Mouse (Mus musculus) mature B cell (primary cell): ENCODE data around the gene Abi2.
"Not testable (repeated sequence)": the region's sequence is repeated elsewhere in the genome, so short reads cannot be mapped to it uniquely, and the experiment has no call there.

ENCODE experiments used
- in situ Hi-C: fragments of 300-500 bp; cut with MboI; formaldehyde crosslinking; loops from 2 replicates; pipeline ENCODE4 v1.14.3; 2019

The Abi2 gene

DNA sequence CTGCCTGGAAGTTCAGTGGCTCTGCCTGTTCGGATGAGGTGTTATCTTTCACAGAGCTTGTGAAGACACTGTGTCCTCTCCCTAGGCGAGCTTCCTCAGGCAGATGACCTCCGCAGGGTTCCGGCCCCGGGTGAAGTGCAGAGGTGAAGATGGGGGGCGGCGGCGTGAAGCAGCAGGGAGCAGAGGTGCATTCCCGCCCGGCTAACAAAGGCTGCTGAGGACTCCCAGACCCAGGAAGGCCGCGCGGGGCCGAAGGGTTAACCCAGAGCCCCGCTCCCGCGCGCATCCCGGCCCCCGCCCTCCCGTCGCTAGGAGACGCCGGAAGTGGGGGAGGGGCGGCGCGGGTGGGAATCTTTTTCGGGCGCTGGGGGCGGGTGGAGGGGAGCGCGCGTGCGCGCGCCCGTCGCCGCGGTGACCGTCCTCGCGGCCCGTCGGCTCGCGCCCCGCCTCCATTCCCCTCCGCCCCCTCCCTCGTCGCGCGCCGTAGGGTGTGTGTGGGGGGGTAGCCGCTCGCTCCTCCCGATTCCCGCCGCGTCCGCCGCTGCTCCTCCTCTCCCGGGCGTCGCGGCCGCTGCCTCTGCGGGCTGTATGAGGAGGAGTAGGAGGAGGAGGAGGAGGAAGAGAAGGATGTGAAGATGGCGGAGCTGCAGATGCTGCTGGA is at the start of gene Abi2:
TSS of gene Abi2 (plus strand) at position 452 of the 661 bp plus-strand sequence.
- in situ Hi-C loops: no loop called here

- in situ Hi-C loops: no loop called here
Measured at GRCm38 (mm10) chr1:60361626-60362025, 47.8 kb upstream of the Abi2 start.

DNA sequence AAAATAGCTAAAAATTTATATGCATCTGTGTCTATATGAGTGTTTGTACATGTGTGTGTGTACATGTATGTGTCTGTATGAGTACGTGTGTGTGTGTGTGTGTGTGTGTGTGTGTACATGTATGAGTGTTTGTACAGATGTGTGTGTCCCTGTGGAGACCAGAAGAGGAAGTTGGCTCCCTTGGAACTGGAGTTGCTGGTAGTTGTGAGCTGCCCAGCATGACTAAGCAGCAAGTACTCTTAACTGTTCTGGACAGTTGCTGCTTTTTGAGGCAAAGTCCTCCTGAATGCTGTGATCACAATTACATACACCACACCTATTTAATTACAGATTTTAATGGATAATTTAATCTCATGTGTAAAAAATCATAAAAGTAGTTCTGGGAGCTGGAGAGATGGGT is 32.9 kb upstream of the Abi2 start:
- in situ Hi-C loops: no loop called here

DNA sequence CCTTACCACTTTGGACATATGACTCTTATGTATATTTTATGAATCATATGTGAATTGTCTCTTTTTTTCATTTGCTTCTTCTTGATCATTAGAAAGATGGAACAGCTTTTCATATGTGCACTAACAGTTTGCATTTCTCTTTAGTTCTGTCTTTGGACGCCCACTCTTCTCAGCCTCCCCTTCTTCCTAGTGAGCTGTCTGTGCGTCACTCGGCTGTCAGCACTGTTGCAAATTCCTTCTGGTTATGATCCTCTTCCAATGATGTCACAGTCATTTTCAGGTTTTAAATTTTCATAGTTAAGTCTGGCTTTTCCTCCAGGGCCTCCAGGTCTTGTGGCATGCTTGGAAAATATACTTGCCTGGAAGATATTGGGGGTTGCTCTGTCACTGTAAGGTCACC is 27.5 kb upstream of the Abi2 start:
- in situ Hi-C loops: no loop called here

GRCm38 (mm10) chr1:60404848-60405247 is 4.6 kb upstream of the Abi2 start:
- in situ Hi-C loops: no loop called here

- in situ Hi-C loops: no loop called here
Measured at GRCm38 (mm10) chr1:60408501-60409167, 785 bp upstream of the Abi2 start.

DNA sequence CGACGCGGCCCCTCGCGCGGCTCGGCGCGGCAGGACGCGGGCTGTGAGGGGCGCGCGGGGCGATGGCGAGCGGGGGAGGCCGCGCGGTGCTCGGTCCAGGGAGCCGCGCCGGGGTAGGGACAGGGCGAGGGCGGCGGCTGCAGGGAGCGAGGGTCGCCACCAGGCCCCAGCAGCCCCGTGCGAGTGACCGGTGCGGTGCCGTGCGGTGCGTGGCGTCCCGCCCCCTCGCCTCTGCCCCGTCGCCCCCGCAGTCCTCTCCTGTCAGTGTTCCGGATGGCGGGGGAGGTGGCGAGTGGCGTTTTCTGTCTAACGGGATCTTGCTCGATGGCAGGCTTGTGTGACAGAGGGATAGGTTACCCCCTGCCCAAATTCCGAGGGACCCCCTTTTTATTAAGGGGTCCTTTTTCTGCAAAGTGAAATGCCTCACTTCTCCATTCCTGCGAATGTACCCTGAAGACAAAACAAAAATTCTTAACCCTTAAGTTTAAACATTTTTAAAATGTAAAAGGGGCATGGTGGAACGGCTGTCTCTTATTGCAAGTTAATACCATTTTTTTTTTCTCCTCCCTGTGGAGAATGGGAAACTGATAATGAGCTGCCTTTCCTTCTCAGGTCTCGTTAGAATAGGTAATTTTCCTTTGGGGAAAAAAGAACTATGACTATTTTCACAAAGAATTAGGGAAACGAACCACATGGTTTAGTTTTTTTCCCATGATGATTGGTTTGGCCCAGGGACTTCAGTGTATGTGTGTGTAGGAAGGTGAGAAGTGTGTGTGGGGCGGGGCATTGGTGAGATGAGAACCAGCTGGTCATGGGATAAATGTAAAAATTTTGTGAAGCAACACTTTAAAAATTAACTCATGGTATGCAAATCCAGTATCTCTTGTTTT is 754 bp downstream of the Abi2 start:
- in situ Hi-C loops: no loop called here

- in situ Hi-C loops: no loop called here
Measured at GRCm38 (mm10) chr1:60416724-60417123, 7.3 kb downstream of the Abi2 start.

- in situ Hi-C loops: no loop called here
Measured at GRCm38 (mm10) chr1:60423882-60424281, 14.5 kb downstream of the Abi2 start.

- in situ Hi-C loops: no loop called here
Measured at GRCm38 (mm10) chr1:60428341-60428740, 18.9 kb downstream of the Abi2 start.

DNA sequence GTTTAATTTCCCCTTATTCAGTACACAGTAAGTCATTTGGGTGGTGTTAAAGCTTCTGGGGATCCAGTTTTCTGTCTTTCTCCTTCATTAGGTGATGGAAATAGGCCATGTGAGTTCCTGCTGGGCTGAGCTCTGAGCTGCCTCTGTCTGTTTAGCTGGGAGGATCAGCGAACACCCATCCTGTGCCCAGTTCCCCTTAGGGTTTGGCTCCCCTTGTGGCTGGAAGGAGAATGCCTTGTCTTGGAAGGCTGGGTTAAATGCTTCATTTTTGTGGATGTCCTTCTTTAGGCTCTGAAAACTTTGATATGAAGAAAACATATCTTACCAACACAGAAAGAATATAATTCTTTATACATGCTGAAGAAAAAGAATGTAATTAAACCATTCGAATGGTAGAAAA is 19.5 kb downstream of the Abi2 start:
- in situ Hi-C loops: no loop called here

DNA sequence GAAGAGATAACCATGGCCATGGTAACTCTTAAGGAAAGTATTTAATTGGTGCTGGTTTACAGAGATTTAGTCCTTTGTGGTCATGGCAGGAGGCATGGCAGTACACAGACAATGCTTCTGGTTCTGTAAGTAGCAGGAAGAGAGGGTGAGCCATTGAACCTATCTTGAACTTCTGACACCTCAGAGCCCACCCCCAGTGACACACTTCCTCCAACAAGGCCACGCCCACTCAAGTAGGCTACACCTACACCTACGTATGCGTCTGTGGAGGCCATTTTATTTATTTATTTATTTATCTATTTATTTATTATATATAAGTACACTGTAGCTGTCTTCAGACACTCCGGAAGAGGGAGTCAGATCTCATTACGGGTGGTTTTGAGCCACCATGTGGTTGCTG is 22.1 kb downstream of the Abi2 start:
- in situ Hi-C loops: no loop called here

GRCm38 (mm10) chr1:60432497-60432896 is 23.1 kb downstream of the Abi2 start:
- in situ Hi-C loops: no loop called here

DNA sequence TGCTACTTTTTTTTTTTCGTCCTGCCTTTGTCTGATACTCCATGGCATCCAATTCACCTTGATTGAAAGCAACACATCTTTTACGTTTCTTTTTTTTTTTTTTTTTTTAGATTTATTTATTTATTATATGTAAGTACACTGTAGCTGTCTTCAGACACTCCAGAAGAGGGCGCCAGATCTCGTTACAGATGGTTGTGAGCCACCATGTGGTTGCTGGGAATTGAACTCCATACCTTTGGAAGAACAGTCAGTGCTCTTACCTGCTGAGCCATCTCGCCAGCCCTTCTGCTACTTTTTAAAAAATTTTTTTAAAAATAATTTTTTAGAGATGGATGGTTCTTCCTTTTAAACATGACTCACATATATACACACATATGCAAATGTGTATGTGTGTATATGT is 32.0 kb downstream of the Abi2 start:
- in situ Hi-C loops: not testable (repeated sequence)

- in situ Hi-C loops: no loop called here
Measured at GRCm38 (mm10) chr1:60447067-60447466, 37.6 kb downstream of the Abi2 start.

DNA sequence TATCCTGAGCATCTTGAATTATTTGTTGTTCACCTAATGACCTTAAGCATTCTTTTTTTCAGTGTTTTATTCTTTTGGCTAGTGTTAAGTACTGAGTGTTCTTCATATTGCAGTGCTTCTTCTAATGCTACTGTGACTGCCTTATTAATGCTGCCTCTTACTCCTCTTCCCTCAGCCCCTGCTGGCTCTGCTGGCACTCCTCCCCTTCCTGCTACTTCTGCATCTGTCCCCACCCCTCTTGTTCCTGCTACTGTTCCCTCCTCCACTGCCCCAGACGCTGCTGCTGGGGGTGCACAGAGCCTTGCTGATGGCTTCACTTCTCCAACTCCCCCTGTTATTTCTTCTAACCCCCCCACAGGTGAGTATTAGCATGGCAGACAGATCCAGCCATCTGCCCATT is 40.5 kb downstream of the Abi2 start:
- in situ Hi-C loops: no loop called here

- in situ Hi-C loops: no loop called here
Measured at GRCm38 (mm10) chr1:60460623-60461022, 51.2 kb downstream of the Abi2 start.

- in situ Hi-C loops: no loop called here
Measured at GRCm38 (mm10) chr1:60469491-60469890, 60.1 kb downstream of the Abi2 start.

GRCm38 (mm10) chr1:60470541-60470940 is 61.1 kb downstream of the Abi2 start:
- in situ Hi-C loops: no loop called here

DNA sequence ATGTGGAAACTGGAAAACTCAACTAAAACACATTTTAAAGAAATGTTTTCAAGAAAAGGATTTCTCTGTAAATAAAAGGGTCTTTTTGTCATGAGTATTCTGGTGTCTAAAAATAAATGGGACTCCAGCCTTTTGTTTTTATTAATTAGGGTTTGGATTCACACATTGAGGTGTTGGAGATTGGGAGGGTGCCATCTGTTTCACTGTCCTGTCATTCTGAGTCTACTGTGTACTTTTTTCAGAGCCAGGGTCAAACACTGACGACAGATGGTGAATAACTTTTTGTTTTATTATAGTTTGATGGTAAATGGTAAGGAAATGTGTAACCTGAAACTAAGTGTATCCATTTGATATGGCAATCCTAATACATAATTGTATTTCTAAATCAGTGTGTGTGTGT is 72.1 kb downstream of the Abi2 start:
- in situ Hi-C loops: no loop called here

GRCm38 (mm10) chr1:60482881-60483280 is 73.5 kb downstream of the Abi2 start:
- in situ Hi-C loops: no loop called here

DNA sequence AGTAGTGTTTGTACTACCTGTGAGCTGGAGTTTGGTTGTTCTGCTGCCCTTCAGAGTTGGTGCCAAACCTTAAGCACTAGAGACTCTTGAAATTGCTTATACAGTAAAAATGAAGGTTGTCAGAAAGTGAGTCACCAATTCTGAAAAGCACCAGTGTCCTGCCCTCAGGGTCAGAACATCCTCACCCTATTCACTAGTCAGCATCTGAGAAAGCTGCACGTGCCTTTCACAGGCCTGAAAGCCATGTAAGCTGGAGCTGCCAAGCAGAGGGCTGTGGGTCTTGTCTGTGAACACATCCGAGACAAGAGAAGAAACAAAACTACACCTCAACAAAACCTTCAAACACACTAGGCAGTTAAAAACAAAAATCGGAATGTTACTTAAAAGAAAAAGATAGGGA is 76.2 kb downstream of the Abi2 start:
- in situ Hi-C loops: no loop called here

DNA sequence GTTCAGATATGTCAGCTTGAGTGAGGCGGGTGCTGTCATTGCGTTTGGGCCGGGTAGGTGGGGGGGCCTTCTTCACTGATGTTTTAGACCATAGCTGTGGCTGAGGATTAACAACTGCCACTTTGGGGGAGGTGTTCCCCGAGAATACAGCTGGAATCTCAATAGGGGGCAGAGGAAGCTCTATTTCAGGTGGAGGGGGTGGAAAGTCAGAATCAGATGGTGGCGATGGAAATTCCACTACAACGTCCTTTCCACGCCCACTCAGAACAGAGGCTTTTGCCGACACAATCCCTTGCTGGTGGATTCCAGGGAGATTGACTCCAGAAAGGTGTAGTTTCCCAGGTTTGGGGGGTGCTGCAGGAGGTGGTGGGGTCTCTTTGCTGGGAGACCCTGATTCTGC is 79.2 kb downstream of the Abi2 start:
- in situ Hi-C loops: no loop called here
